In the genomic region with DNA sequence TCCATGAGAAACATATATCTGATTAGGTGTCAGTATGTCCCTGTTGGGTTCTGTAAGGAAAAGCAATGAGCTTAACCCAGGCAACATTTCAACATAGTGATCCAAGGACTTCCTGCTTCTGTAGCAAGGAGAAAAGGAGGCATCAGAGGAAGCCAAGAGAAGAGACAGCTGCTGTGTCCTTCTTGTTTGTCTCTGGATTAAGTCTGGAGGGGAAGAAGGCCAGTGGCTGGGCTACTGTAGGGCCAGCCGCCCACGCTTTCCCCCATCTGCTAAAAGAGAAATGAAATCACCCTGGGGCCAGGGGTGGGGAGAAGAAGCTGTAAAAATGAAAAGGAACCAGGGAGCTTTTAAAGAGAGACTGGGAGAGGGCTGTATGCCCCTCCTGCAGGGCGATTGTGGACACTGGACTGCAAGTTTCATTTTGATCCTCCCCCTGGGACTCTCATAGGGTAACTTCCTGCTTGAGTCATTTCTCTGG, we compare ENCODE assay signal across 10 mouse cellular contexts. TPM values are rescaled to one million over a fixed set of nuclear protein-coding genes. Genes with fewer than 3 reads are reported as not detected.
A peak's percentile ranks its signal among the peaks of the same experiment; 100 is the strongest.
DNase-seq lines count a peak whose midpoint lies in the region; ATAC-seq and TF ChIP-seq lines count a peak whose summit lies in the region.
"Had no signal": no experiment of that assay in that cellular context is flagged by ENCODE, and none has a peak within 500 bp of the region (broad histone marks: within the 10 kb centered on the region; RNA-seq: fewer than 3 reads in every experiment).

No protein-coding gene starts in this region.

- intact Hi-C loops in gastrocnemius, adult 2 months (cut with DNase I), result no loop called here

- H3K4me1 ChIP-seq in intestine, embryonic 14.5 days (replicated peaks; ENCODE audit: control insufficient read depth, insufficient read depth, low read length), result peaks cover 16% of the 10 kb centered on the region
- H3K4me1 ChIP-seq: hindbrain, embryonic 15.5 days; neural tube, embryonic 12.5 days had no signal

- TF ChIP-seq CTCF in gastrocnemius, adult 2 months (IDR thresholded peaks at IDR 0.05), result no peak

- DNase-seq in adrenal gland, adult 2 months, result peak; percentile 36
- DNase-seq in adrenal gland, postnatal 25 days, result no peak
- peak; percentile 76 for DNase-seq in gastrocnemius, adult 2 months
- peak; percentile 65 for DNase-seq in intestine, embryonic 14.5 days (ENCODE audit: low spot score)
- peak; percentile 75 for DNase-seq in lung, postnatal 36 days
- DNase-seq in cerebellum, adult 8-10 months, result no peak
- DNase-seq in cerebellum, postnatal 14 days, result no peak
- DNase-seq in MN1 (ENCODE audit: low spot score), result no peak

- no peak for ATAC-seq in intestine, embryonic 14.5 days (replicated peaks; ENCODE audit: low FRiP score, low TSS enrichment, low read depth)

- no peak overlapping the region for H3K9ac ChIP-seq in intestine, embryonic 14.5 days (ENCODE audit: low read length)
- H3K9ac ChIP-seq: hindbrain, embryonic 15.5 days; neural tube, embryonic 12.5 days had no signal

- no peaks in the 10 kb centered on the region for H3K27me3 ChIP-seq in intestine, embryonic 14.5 days (replicated peaks; ENCODE audit: control insufficient read depth, insufficient read depth, low read length)
- H3K27me3 ChIP-seq: hindbrain, embryonic 15.5 days; neural tube, embryonic 12.5 days had no signal

- no peak overlapping the region for H3K4me2 ChIP-seq in intestine, embryonic 14.5 days (ENCODE audit: low read length)
- H3K4me2 ChIP-seq: hindbrain, embryonic 15.5 days; neural tube, embryonic 12.5 days had no signal

- no peaks in the 10 kb centered on the region for H3K9me3 ChIP-seq in intestine, embryonic 14.5 days (ENCODE audit: control insufficient read depth, low read length)
- H3K9me3 ChIP-seq: hindbrain, embryonic 15.5 days; neural tube, embryonic 12.5 days had no signal

- H3K4me3 ChIP-seq in gastrocnemius, adult 2 months, result peak overlapping the region; percentile 36
- no peak overlapping the region for H3K4me3 ChIP-seq in intestine, embryonic 14.5 days (ENCODE audit: low read depth, low read length)
- H3K4me3 ChIP-seq: hindbrain, embryonic 15.5 days; neural tube, embryonic 12.5 days had no signal

- peak overlapping the region; percentile 82 for H3K27ac ChIP-seq in gastrocnemius, adult 2 months
- peak overlapping the region; percentile 48 for H3K27ac ChIP-seq in intestine, embryonic 14.5 days (ENCODE audit: low read depth)
- H3K27ac ChIP-seq: hindbrain, embryonic 15.5 days; neural tube, embryonic 12.5 days had no signal

- 27% methylated on average over 3 of the region's 3 CpGs for WGBS in intestine, embryonic 14.5 days

- H3K36me3 ChIP-seq in intestine, embryonic 14.5 days (ENCODE audit: control insufficient read depth, insufficient read depth, low read length), result no peaks in the 10 kb centered on the region
- H3K36me3 ChIP-seq: hindbrain, embryonic 15.5 days; neural tube, embryonic 12.5 days had no signal

RNA-seq across cellular contexts. Expression of a gene that starts 12.9 kb away (rescaled TPM):
- total RNA-seq in adrenal gland, adult 2 months (2021), result 10 to 100 TPM; 10.4 to 18.6 TPM
- polyA plus RNA-seq in adrenal gland, adult 2 months (2012; rRNA removed), result 16.4 and 19.5 TPM in 2 replicates
- 11.7 and 15.7 TPM in 2 replicates for total RNA-seq in adrenal gland, postnatal 25 days (2021)
- 1 to 10 TPM; 6.3 to 9.9 TPM for total RNA-seq in gastrocnemius, adult 2 months (2021)
- 2.6 and 2.8 TPM in 2 replicates for polyA plus RNA-seq in intestine, embryonic 14.5 days (2014; fragmentation: Nextera tagmentation; extraction: Ambion mirVana)

RNA-seq across cellular contexts. Expression of a gene that starts 30.9 kb away (rescaled TPM):
- total RNA-seq in adrenal gland, adult 2 months (2021), result 10 to 100 TPM in 1 of 2 experiments, 1 to 10 TPM in 1; 6.0 to 11.4 TPM
- polyA plus RNA-seq in adrenal gland, adult 2 months (2012; rRNA removed), result 3.9 and 6.2 TPM in 2 replicates
- 5.6 and 9.7 TPM in 2 replicates for total RNA-seq in adrenal gland, postnatal 25 days (2021)
- total RNA-seq in gastrocnemius, adult 2 months (2021), result under 1 TPM; 0.41 to 0.61 TPM
- polyA plus RNA-seq in intestine, embryonic 14.5 days (2014; fragmentation: Nextera tagmentation; extraction: Ambion mirVana), result 8.3 and 9.1 TPM in 2 replicates

RNA-seq across cellular contexts. Expression of a gene that starts 54.3 kb away (rescaled TPM):
- 10 to 100 TPM; 28.3 to 52.0 TPM for total RNA-seq in adrenal gland, adult 2 months (2021)
- polyA plus RNA-seq in adrenal gland, adult 2 months (2012; rRNA removed), result 32.3 and 37.0 TPM in 2 replicates
- 36.9 and 40.3 TPM in 2 replicates for total RNA-seq in adrenal gland, postnatal 25 days (2021)
- 10 to 100 TPM; 46.0 to 75.6 TPM for total RNA-seq in gastrocnemius, adult 2 months (2021)
- polyA plus RNA-seq in intestine, embryonic 14.5 days (2014; fragmentation: Nextera tagmentation; extraction: Ambion mirVana), result 139 and 142 TPM in 2 replicates

Comparison
In these comparisons a context has a peak if more than half of its experiments do, and no peak if none do; other contexts are left out.
1. DNase-seq: peak in adrenal gland, adult 2 months (single experiment), gastrocnemius, adult 2 months (single experiment), intestine, embryonic 14.5 days (single experiment) and lung, postnatal 36 days (single experiment); none in adrenal gland, postnatal 25 days (single experiment), cerebellum, adult 8-10 months (single experiment), cerebellum, postnatal 14 days (0 of 2) and MN1 (single experiment).